Mouse (Mus musculus) kidney, postnatal 25 days (tissue): Measurements from ENCODE around the gene Rhbdl1.
"Not testable (repeated sequence)": the region's sequence is repeated elsewhere in the genome, so short reads cannot be mapped to it uniquely, and the experiment has no call there.

Experiments used
- DNase-seq, 2 experiments: peaks; one replicate each; pipeline ENCODE4 v3.0.0; 2021; ENCODE audit warnings: mixed read lengths in 2 of 2

Gene Rhbdl1

GRCm38 (mm10) chr17:25825984-25826570 lies 11.0 kb downstream of the Rhbdl1 start:
- DNase-seq: peak in 1 of 2 experiments; percentile 44

- DNase-seq: no peak
These were observed 11.8 kb downstream of the Rhbdl1 start for GRCm38 (mm10) chr17:25825311-25825710.

GRCm38 (mm10) chr17:25824362-25825142 lies 12.5 kb downstream of the Rhbdl1 start:
- DNase-seq: peak in 1 of 2 experiments; percentile 37

GRCm38 (mm10) chr17:25823452-25823851 lies 13.6 kb downstream of the Rhbdl1 start, which contains the start of gene Wdr24:
Wdr24 (plus strand) TSS chr17:25823627.
- DNase-seq: peak; percentile 77 to 83

- DNase-seq: peak in 1 of 2 experiments; percentile 51
These were observed 18.0 kb downstream of the Rhbdl1 start for GRCm38 (mm10) chr17:25818851-25819780.

GRCm38 (mm10) chr17:25817662-25818061 lies 19.4 kb downstream of the Rhbdl1 start:
- DNase-seq: peak in 1 of 2 experiments; percentile 26

- peak; percentile 87 to 89 for DNase-seq
These were observed 23.6 kb downstream of the Rhbdl1 start for GRCm38 (mm10) chr17:25813471-25813870.

- no peak for DNase-seq
These were observed 26.2 kb downstream of the Rhbdl1 start for GRCm38 (mm10) chr17:25810890-25811289.

- DNase-seq: no peak
These were observed 27.3 kb downstream of the Rhbdl1 start for GRCm38 (mm10) chr17:25809606-25810340.

- DNase-seq: peak; percentile 61 to 88
These were observed 28.1 kb downstream of the Rhbdl1 start, which contains the start of gene Fbxl16 for GRCm38 (mm10) chr17:25808789-25809605. Fbxl16 (plus strand) TSS chr17:25809085.

- no peak for DNase-seq
These were observed 29.1 kb downstream of the Rhbdl1 start for GRCm38 (mm10) chr17:25808028-25808427.

GRCm38 (mm10) chr17:25807452-25807851 lies 29.6 kb downstream of the Rhbdl1 start:
- DNase-seq: not testable (repeated sequence)

- DNase-seq: no peak
These were observed 30.6 kb downstream of the Rhbdl1 start for GRCm38 (mm10) chr17:25806507-25806906.

- no peak for DNase-seq
These were observed 34.1 kb downstream of the Rhbdl1 start for GRCm38 (mm10) chr17:25802825-25803517.

GRCm38 (mm10) chr17:25801029-25801428 lies 36.1 kb downstream of the Rhbdl1 start:
- DNase-seq: peak; percentile 77 to 78

- DNase-seq: peak; percentile 94 to 96
These were observed 40.1 kb downstream of the Rhbdl1 start, which contains the start of gene Metrn for GRCm38 (mm10) chr17:25796951-25797369. Metrn (minus strand) TSS chr17:25797136.

GRCm38 (mm10) chr17:25796211-25796771 lies 40.8 kb downstream of the Rhbdl1 start:
- peak; percentile 35 to 76 for DNase-seq

- peak; percentile 70 to 91 for DNase-seq
These were observed 41.4 kb downstream of the Rhbdl1 start, which contains the start of gene AC134908.4 for GRCm38 (mm10) chr17:25795609-25796092. AC134908.4 (minus strand) TSS chr17:25795659.

GRCm38 (mm10) chr17:25794998-25795397 lies 42.1 kb downstream of the Rhbdl1 start:
- no peak for DNase-seq

GRCm38 (mm10) chr17:25794197-25794596 lies 42.9 kb downstream of the Rhbdl1 start:
- no peak for DNase-seq
